Mouse (Mus musculus): ENCODE data around the gene Mbnl2. TPM values are rescaled to one million over a fixed set of nuclear protein-coding genes. Genes with fewer than 3 reads are reported as not detected.

Gene Mbnl2
- polyA plus RNA-seq, 1 experiment = 23.6 TPM

DNA sequence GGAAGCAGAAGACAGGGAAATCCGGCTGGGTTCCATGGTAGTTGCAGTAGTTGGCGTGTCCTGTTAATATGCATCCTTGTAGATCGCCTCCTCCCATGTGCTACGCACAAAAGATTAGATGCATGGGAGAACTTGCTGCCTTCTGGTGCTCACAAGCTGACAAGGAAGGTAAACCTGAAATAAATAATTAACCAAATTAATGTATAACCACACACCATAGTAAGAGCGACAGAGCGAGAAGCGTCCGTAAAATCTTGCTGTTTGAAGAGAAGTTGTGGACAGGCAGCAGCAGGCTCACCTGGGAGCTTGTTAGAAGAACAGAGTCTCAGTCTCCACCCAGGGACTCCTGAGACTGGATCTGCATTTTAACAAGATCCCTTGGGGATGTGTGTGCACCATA lies 4.4 kb upstream of the Mbnl2 start:
- WGBS = 46% methylated on average over 8 of the region's 8 CpGs
- no peak for DNase-seq (ENCODE audit: low read depth, low spot score)

DNA sequence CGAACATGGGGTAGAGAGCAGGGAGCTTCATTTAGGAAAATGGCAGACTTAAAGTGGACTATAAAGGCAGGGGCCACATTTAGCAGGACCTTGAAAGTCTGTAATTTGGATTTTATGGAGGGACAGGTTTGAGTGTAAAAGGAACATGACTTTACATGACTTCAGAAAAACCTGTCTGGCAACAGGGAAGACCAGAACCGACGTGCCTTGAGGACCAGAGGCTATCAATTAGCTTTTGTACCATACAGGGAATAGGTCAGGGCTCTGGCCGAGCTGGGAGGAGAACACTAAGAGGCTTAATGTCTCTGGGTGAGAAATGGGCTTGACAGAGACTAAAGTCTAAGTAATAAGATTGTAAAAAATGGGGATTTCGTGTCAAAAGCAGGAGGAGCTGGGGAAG lies 1.7 kb upstream of the Mbnl2 start:
- DNase-seq (ENCODE audit: low read depth, low spot score) = no peak
- WGBS = 56% methylated on average over 5 of the region's 5 CpGs

- 37% methylated on average over 5 of the region's 5 CpGs for WGBS
- DNase-seq (ENCODE audit: low read depth, low spot score) = no peak
Observed at GRCm38 (mm10) chr14:120274746-120275145, 723 bp upstream of the Mbnl2 start.

DNA sequence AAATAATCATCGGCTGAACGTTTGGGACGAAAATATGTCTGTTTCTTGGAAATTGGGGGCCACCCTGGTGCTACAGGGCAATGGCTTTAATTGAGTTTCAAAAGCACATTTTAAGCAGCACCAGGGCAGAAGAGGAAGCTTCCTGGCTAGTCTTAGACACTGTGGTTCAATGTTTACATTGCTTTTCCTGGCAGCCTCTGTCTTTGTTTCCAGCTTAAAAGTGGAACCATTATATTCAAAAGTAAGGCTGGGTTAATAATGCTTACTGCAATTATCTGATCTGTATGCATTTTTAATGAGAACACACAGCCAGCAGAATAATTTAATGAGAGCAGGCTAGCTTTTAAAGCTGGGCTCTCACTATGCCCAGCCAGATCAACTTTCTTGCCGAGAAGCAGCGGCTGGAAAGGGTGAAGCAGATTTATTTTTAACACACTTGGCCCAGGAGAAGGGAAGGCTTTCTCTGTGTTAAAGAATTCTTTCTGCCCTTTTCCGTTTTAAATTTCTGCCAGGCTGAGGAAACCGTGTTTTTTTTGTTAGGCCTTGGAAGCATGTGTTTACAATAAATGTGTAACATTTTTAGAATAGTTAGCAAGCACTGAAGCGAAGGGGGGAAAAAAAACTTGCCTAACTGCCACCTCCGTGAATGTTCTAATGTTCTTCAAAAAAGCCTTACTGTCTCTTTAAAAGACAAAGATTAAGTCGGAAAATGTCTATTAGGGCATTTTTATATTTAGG lies 1.0 kb downstream of the Mbnl2 start:
- no peak for DNase-seq (ENCODE audit: low read depth, low spot score)
- under 1% methylated on average over 10 of the region's 10 CpGs for WGBS

DNA sequence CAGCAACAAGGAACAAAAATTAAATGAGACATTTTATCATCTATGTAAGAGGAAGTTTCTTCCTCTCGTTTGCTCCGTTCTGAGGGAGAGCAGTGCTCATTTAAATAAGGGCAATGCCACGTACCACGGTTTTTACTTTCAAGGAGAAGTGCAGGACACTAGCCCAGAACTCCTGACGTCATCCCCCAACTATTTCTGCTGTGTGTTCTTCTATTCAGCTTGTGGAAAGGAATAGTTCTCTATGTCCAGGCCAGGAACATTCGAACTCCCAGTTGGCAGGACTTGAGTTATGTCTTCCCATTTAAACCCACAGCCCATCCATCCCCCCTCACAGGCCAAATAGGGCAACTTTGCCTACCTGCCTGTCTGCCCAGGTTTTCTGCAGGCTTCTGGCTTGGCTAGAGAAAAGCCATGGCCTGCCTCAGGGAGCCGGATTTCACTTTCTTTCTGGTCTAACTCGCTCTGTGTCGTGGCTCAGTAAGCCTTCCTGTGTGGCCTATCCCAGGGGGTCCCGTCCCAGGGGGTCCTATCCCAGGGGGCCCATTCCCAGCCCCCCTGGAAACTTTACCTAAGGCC lies 1.7 kb downstream of the Mbnl2 start:
- no peak for DNase-seq (ENCODE audit: low read depth, low spot score)
- WGBS = 0% methylated on average over 10 of the region's 10 CpGs

- no peak for DNase-seq (ENCODE audit: low read depth, low spot score)
- WGBS = 3% methylated on average over 21 of the region's 21 CpGs
Observed at GRCm38 (mm10) chr14:120278290-120279244, 3.1 kb downstream of the Mbnl2 start.

GRCm38 (mm10) chr14:120280136-120280535 lies 4.7 kb downstream of the Mbnl2 start:
- no peak for DNase-seq (ENCODE audit: low read depth, low spot score)

- no peak for DNase-seq (ENCODE audit: low read depth, low spot score)
- WGBS = 69% methylated on average over 8 of the region's 8 CpGs
Observed at GRCm38 (mm10) chr14:120283787-120284186, 8.3 kb downstream of the Mbnl2 start.

GRCm38 (mm10) chr14:120284504-120284903 lies 9.0 kb downstream of the Mbnl2 start:
- 73% methylated on average over 5 of the region's 5 CpGs for WGBS
- no peak for DNase-seq (ENCODE audit: low read depth, low spot score)

GRCm38 (mm10) chr14:120287121-120287986 lies 11.9 kb downstream of the Mbnl2 start:
- DNase-seq (ENCODE audit: low read depth, low spot score) = no peak
- 72% methylated on average over 21 of the region's 21 CpGs for WGBS

- no peak for DNase-seq (ENCODE audit: low read depth, low spot score)
Observed at GRCm38 (mm10) chr14:120287987-120288275, 12.5 kb downstream of the Mbnl2 start.

DNA sequence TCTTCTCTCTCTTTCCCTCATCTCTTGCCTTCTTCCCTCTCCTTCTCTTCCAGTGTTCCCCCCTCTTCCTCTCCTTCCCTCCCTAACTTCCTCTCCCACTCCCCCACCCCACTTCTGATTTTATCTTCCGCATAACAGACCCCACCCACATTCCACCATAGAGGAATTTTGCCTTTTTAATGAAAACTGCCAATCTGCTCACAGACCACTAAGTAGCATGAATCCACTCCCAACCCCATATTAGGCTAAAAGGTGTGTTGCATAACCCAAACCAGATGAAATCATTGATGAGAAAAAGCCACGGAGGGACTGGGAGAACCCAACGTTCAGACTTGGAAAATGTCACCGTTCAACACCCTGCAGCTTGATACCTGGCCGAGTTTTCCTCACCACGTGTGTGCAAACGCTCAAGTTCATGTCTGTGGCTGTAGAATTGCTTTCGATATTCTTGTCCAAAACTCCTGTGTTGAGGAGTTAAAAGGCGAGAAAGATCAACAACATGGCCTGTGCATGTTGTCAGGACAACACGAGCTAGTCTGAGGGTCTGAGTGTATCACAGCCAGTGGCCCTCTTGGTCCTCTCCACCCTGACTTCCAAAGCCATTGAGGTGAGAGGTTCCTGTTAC lies 13.0 kb downstream of the Mbnl2 start:
- WGBS = 72% methylated on average over 10 of the region's 10 CpGs
- DNase-seq (ENCODE audit: low read depth, low spot score) = no peak

GRCm38 (mm10) chr14:120289065-120289464 lies 13.6 kb downstream of the Mbnl2 start:
- no peak for DNase-seq (ENCODE audit: low read depth, low spot score)
- WGBS = 53% methylated on average over 9 of the region's 9 CpGs

DNA sequence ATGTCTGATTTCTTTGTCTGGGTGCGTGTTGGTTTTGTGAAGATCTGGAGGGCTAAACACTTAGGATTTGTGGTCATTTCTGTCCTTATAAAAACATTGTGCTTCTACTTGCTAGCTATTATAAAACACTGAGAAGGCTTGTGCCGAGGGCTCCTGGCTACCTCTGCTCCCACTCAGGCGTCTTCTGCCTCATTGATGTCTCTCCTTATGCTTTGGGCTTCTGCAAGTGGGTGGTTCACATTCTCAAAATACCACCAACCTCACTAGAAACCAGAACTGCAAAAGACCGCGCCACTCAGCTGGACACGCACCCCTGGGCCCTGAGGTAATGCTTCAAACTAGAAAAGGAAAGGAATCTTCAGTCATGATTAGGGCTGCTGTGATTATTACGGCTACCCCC lies 14.1 kb downstream of the Mbnl2 start:
- WGBS = 70% methylated on average over 7 of the region's 7 CpGs
- DNase-seq (ENCODE audit: low read depth, low spot score) = no peak

GRCm38 (mm10) chr14:120291226-120291757 lies 15.8 kb downstream of the Mbnl2 start:
- WGBS = 76% methylated on average over 13 of the region's 13 CpGs

GRCm38 (mm10) chr14:120292133-120292532 lies 16.7 kb downstream of the Mbnl2 start:
- WGBS = 53% methylated on average over 5 of the region's 5 CpGs
- DNase-seq (ENCODE audit: low read depth, low spot score) = no peak

More at GRCm38 (mm10) chr14:120291226-120291757, 15.8 kb downstream of the Mbnl2 start:
- no peak for DNase-seq (ENCODE audit: low read depth, low spot score)

- WGBS = 30% methylated on average over 6 of the region's 6 CpGs
- DNase-seq (ENCODE audit: low read depth, low spot score) = no peak
Observed at GRCm38 (mm10) chr14:120292617-120293195, 17.2 kb downstream of the Mbnl2 start.

DNA sequence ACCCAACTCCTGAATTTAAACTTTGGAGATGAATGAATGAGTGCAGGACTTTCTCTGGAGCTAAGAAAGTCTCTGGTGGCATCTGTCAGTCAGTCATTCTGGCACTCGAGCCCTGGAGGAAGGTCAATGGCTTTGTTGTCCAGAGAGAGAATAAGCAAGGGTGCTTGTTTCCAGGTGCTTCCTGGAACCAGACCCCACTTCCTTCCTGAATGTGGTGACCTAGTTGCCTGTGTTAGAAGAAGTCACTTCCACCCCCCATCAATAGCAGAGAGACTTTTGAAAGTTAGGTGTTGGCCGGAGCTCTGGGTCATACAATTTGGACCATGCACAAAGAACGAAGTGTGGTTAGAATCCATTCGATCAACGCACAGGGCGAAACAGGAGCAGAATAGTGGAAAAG lies 19.0 kb downstream of the Mbnl2 start:
- no peak for DNase-seq (ENCODE audit: low read depth, low spot score)

More for the DNA sequence above, 19.0 kb downstream of the Mbnl2 start:
- 73% methylated on average over 6 of the region's 6 CpGs for WGBS

Data from large intestine, adult 2 months (tissue).